ENCODE assay signal across 22 mouse cellular contexts in genomic region chr12:57083533-57083932, GRCm38 (mm10).
"Had no signal": no experiment of that assay in that cellular context is flagged by ENCODE, and none has a peak within 500 bp of the region (broad histone marks: within the 10 kb centered on the region; RNA-seq: fewer than 3 reads in every experiment).

No protein-coding gene starts in this region.

- H3K27ac ChIP-seq: heart, embryonic 10.5 days; hindbrain, embryonic 14.5 days; intestine, embryonic 15.5 days; layer of hippocampus, adult 2 months; left cerebral cortex, adult 2 months; limb, embryonic 15.5 days; liver, embryonic 12.5 days; liver, embryonic 14.5 days had no signal

- H3K9me3 ChIP-seq: heart, embryonic 10.5 days; heart, embryonic 12.5 days; intestine, embryonic 15.5 days; limb, embryonic 15.5 days; liver, embryonic 12.5 days had no signal

- H3K9ac ChIP-seq: heart, embryonic 12.5 days; hindbrain, embryonic 14.5 days; intestine, embryonic 15.5 days; limb, embryonic 15.5 days; liver, embryonic 12.5 days; liver, embryonic 14.5 days had no signal

- H3K27me3 ChIP-seq: heart, embryonic 12.5 days; intestine, embryonic 15.5 days; limb, embryonic 15.5 days; liver, embryonic 12.5 days had no signal

- ATAC-seq: hindbrain, embryonic 16.5 days; inflammation-experienced regulatory T-cells, adult 6 months; intestine, embryonic 15.5 days; intestine, postnatal 0 days; liver, embryonic 12.5 days had no signal

- DNase-seq: gastrocnemius, postnatal 14 days; gastrocnemius, postnatal 36 days; heart, adult 18-20 months; heart, postnatal 10 days; heart, postnatal 4 days; kidney, adult 18-20 months; kidney, adult 8-10 months; kidney, postnatal 10 days; kidney, postnatal 25 days; kidney, postnatal 4 days had no signal

- H3K4me1 ChIP-seq: heart, embryonic 10.5 days; heart, embryonic 12.5 days; intestine, embryonic 15.5 days; liver, embryonic 12.5 days had no signal

- H3K4me2 ChIP-seq: heart, embryonic 12.5 days; hindbrain, embryonic 14.5 days; intestine, embryonic 15.5 days; limb, embryonic 15.5 days; liver, embryonic 12.5 days had no signal

- H3K36me3 ChIP-seq: heart, embryonic 10.5 days; heart, embryonic 12.5 days; intestine, embryonic 15.5 days; limb, embryonic 15.5 days; liver, embryonic 12.5 days had no signal

- H3K4me3 ChIP-seq: heart, embryonic 10.5 days; heart, embryonic 12.5 days; intestine, embryonic 15.5 days; layer of hippocampus, adult 2 months; left cerebral cortex, adult 2 months; limb, embryonic 15.5 days; liver, embryonic 12.5 days had no signal
